Comparison of ENCODE assay signal across 8 mouse cellular contexts in genomic region chr4:152799392-152799791, GRCm38 (mm10).
DNase-seq lines count a peak whose midpoint lies in the region; ATAC-seq and TF ChIP-seq lines count a peak whose summit lies in the region.

No protein-coding gene starts in this region.

- H3K4me3 ChIP-seq in midbrain, embryonic 11.5 days (ENCODE audit: low read depth, low read length), result no peak overlapping the region
- no peak overlapping the region for H3K4me3 ChIP-seq in midbrain, embryonic 15.5 days
- no peak overlapping the region for H3K4me3 ChIP-seq in kidney, adult 2 months (ENCODE audit: insufficient read depth, low read depth, low read length)
- no peak overlapping the region for H3K4me3 ChIP-seq in lung, postnatal 0 days (ENCODE audit: low read depth, low read length)
- no peak overlapping the region for H3K4me3 ChIP-seq in cerebellum, adult 2 months (replicated peaks; ENCODE audit: insufficient read depth, low read depth, low read length)

- DNase-seq in midbrain, embryonic 11.5 days (ENCODE audit: low spot score, missing footprints), result peak; percentile 82
- peak; percentile 94 for DNase-seq in embryo, embryonic 11 days
- peak; percentile 72 for DNase-seq in kidney, adult 2 months
- DNase-seq in lung, postnatal 0 days (ENCODE audit: low spot score), result peak; percentile 9
- peak; percentile 51 for DNase-seq in yolk sac, embryonic 10.5 days (ENCODE audit: low spot score)
- DNase-seq in cerebellum, adult 2 months, result no peak
- DNase-seq in cerebellum, postnatal 4 days (ENCODE audit: low spot score in 2 of 2), result no peak

- TF ChIP-seq EP300 in lung, postnatal 0 days (IDR thresholded peaks at IDR 0.05), result no peak

- no peaks in the 10 kb centered on the region for H3K4me1 ChIP-seq in midbrain, embryonic 11.5 days (ENCODE audit: control insufficient read depth, insufficient read depth, low read length)
- no peaks in the 10 kb centered on the region for H3K4me1 ChIP-seq in midbrain, embryonic 15.5 days
- H3K4me1 ChIP-seq in kidney, adult 2 months (ENCODE audit: control insufficient read depth, insufficient read depth, low read length), result no peaks in the 10 kb centered on the region
- H3K4me1 ChIP-seq in lung, postnatal 0 days (ENCODE audit: insufficient read depth, low read depth, low read length), result no peaks in the 10 kb centered on the region
- H3K4me1 ChIP-seq in cerebellum, adult 2 months (ENCODE audit: control insufficient read depth, insufficient read depth, low read length), result no peaks in the 10 kb centered on the region

- H3K27ac ChIP-seq in midbrain, embryonic 11.5 days (ENCODE audit: low read depth, low read length), result no peak overlapping the region
- H3K27ac ChIP-seq in midbrain, embryonic 15.5 days, result no peak overlapping the region
- H3K27ac ChIP-seq in kidney, adult 2 months (ENCODE audit: insufficient read depth, low read depth, low read length), result no peak overlapping the region
- H3K27ac ChIP-seq in lung, postnatal 0 days (ENCODE audit: low read length), result no peak overlapping the region
- no peak overlapping the region for H3K27ac ChIP-seq in cerebellum, adult 2 months (ENCODE audit: insufficient read depth, low read length)

- ATAC-seq in midbrain, embryonic 11.5 days (ENCODE audit: low FRiP score), result no peak
- no peak for ATAC-seq in midbrain, embryonic 15.5 days (replicated peaks)
- ATAC-seq in lung, postnatal 0 days, result 0 out of 2 replicates have a peak, but pooled peaks have one; percentile 16

- no peaks in the 10 kb centered on the region for H3K36me3 ChIP-seq in midbrain, embryonic 11.5 days (ENCODE audit: control insufficient read depth, insufficient read depth, low read length)
- H3K36me3 ChIP-seq in midbrain, embryonic 15.5 days (replicated peaks), result no peaks in the 10 kb centered on the region
- H3K36me3 ChIP-seq in kidney, adult 2 months (ENCODE audit: control insufficient read depth, insufficient read depth, low read length), result no peaks in the 10 kb centered on the region
- no peaks in the 10 kb centered on the region for H3K36me3 ChIP-seq in lung, postnatal 0 days (ENCODE audit: insufficient read depth, low read length)

- no peak for TF ChIP-seq CTCF in kidney, adult 2 months (conservative IDR thresholded peaks at IDR 0.05; ENCODE audit: insufficient read depth, insufficient read length, low read depth, low read length)
- no peak for TF ChIP-seq CTCF in lung, postnatal 0 days (IDR thresholded peaks at IDR 0.05)
- no peak for TF ChIP-seq CTCF in cerebellum, adult 2 months (IDR thresholded peaks at IDR 0.05; ENCODE audit: borderline replicate concordance, insufficient read depth, low read depth, low read length)

- TF ChIP-seq POLR2A in kidney, adult 2 months (IDR thresholded peaks at IDR 0.05; ENCODE audit: low read depth, low read length), result no peak
- TF ChIP-seq POLR2A in cerebellum, adult 2 months (IDR thresholded peaks at IDR 0.05; ENCODE audit: borderline replicate concordance, insufficient read depth, low read length), result no peak

- H3K9me3 ChIP-seq in midbrain, embryonic 11.5 days (ENCODE audit: control insufficient read depth, low read length), result no peaks in the 10 kb centered on the region
- no peaks in the 10 kb centered on the region for H3K9me3 ChIP-seq in midbrain, embryonic 15.5 days
- H3K9me3 ChIP-seq in lung, postnatal 0 days (ENCODE audit: low read length), result no peaks in the 10 kb centered on the region; the same call in 1 of the 2 replicates

- 16% methylated on average over 10 of the region's 10 CpGs for whole genome bisulfite sequencing in midbrain, embryonic 11.5 days
- 17% methylated on average over 10 of the region's 10 CpGs for WGBS in midbrain, embryonic 15.5 days
- 11% methylated on average over 10 of the region's 10 CpGs for WGBS in kidney, adult 2 months
- 15% methylated on average over 10 of the region's 10 CpGs for WGBS in lung, postnatal 0 days
- WGBS in cerebellum, adult 2 months, result 22% methylated on average over 10 of the region's 10 CpGs

- no peak overlapping the region for H3K4me2 ChIP-seq in midbrain, embryonic 11.5 days
- H3K4me2 ChIP-seq in midbrain, embryonic 15.5 days, result no peak overlapping the region
- H3K4me2 ChIP-seq in lung, postnatal 0 days (replicated peaks; ENCODE audit: low read depth, low read length), result no peak overlapping the region

- H3K27me3 ChIP-seq in midbrain, embryonic 11.5 days (ENCODE audit: control insufficient read depth, insufficient read depth, low read length), result no peaks in the 10 kb centered on the region
- H3K27me3 ChIP-seq in midbrain, embryonic 15.5 days (replicated peaks), result no peaks in the 10 kb centered on the region
- H3K27me3 ChIP-seq in kidney, adult 2 months (replicated peaks; ENCODE audit: control insufficient read depth, insufficient read depth, low read length), result no peaks in the 10 kb centered on the region
- H3K27me3 ChIP-seq in lung, postnatal 0 days (replicated peaks; ENCODE audit: insufficient read depth, low read length), result no peaks in the 10 kb centered on the region
- no peaks in the 10 kb centered on the region for H3K27me3 ChIP-seq in cerebellum, adult 2 months (ENCODE audit: control insufficient read depth, insufficient read depth, low read length)

- no peak overlapping the region for H3K9ac ChIP-seq in midbrain, embryonic 11.5 days (ENCODE audit: low read length)
- no peak overlapping the region for H3K9ac ChIP-seq in midbrain, embryonic 15.5 days
- no peak overlapping the region for H3K9ac ChIP-seq in lung, postnatal 0 days (replicated peaks; ENCODE audit: low read depth)

Comparison
In these comparisons a context has a peak if more than half of its experiments do, and no peak if none do; other contexts are left out.
1. DNase-seq: peak in midbrain, embryonic 11.5 days (single experiment), embryo, embryonic 11 days (single experiment), kidney, adult 2 months (single experiment), lung, postnatal 0 days (single experiment) and yolk sac, embryonic 10.5 days (single experiment); none in cerebellum, adult 2 months (0 of 2) and cerebellum, postnatal 4 days (0 of 2).